Mouse (Mus musculus): Measurements from ENCODE around the gene Cpxm1.

GRCm38 (mm10) chr2:130386212-130386611 is 11.2 kb downstream of the Cpxm1 start:
- TF ChIP-seq CTCF (IDR thresholded peaks at IDR 0.05; ENCODE audit: borderline replicate concordance, insufficient read depth, low read depth, low read length) = no peak
- TF ChIP-seq POLR2A (IDR thresholded peaks at IDR 0.05; ENCODE audit: borderline replicate concordance, insufficient read depth, low read length) = no peak
